8 mouse cellular contexts compared by ENCODE assay signal in the genomic region with DNA sequence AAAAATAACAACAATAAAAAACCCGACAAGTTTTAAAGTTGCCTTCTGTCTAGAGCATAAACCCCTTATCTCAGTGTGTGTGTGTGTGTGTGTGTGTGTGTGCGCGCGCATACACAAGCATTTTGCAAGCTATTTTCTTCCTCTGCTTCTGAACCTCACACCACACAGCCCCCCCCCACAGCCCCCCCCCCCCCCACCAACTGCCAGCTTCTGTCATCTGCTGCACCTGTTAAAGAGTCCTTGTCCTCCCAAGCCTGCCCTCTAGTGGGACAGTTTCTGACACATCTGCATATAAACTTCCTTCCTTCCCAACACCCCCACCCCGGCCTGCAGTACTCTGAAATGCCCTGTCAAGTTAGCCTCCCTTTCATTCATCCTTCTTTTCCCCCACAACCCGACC. TPM values are rescaled to one million over a fixed set of nuclear protein-coding genes. Genes with fewer than 3 reads are reported as not detected.
A peak's percentile ranks its signal among the peaks of the same experiment; 100 is the strongest.
DNase-seq lines count a peak whose midpoint lies in the region; ATAC-seq lines count a peak whose summit lies in the region.

No protein-coding gene starts in this region.

- DNase-seq in left cerebral cortex, postnatal 14 days (ENCODE audit: low spot score in 2 of 2): peak; percentile 40 to 56
- no peak for DNase-seq in left cerebral cortex, postnatal 36 days (ENCODE audit: low spot score in 2 of 2)
- DNase-seq in MEL-GATA-1-ER (ENCODE audit: extremely low read depth, low read depth): peak; percentile 29
- DNase-seq in gastrocnemius, postnatal 10 days: peak; percentile 57
- peak; percentile 76 for DNase-seq in kidney, postnatal 10 days
- DNase-seq in mesoderm, embryonic 11.5 days (ENCODE audit: low read depth, low spot score): peak; percentile 47
- DNase-seq in thymus, postnatal 25 days: peak; percentile 94

- intact Hi-C loops in left cerebral cortex, postnatal 14 days (cut with DNase I): no loop called here
- intact Hi-C loops in left cerebral cortex, postnatal 36 days (cut with DNase I): no loop called here

- ATAC-seq in monocyte, adult 5-6 weeks (replicated peaks; ENCODE audit: insufficient number of reproducible peaks, low FRiP score, low TSS enrichment, poor library complexity, severe bottlenecking): no peak

RNA-seq across cellular contexts. Expression of a gene that starts 4.5 kb away (rescaled TPM):
- total RNA-seq in left cerebral cortex, postnatal 14 days (2021): 100 to 1,000 TPM; 139 to 142 TPM
- total RNA-seq in left cerebral cortex, postnatal 36 days (2021): 100 to 1,000 TPM; 129 to 136 TPM
- 100 to 1,000 TPM; 213 to 225 TPM for total RNA-seq in gastrocnemius, postnatal 10 days (2021)
- 235 to 325 TPM (median 287 TPM) in 3 replicates for total RNA-seq in monocyte, adult 5-6 weeks (2017)

Comparison
In these comparisons a context has a peak if more than half of its experiments do, and no peak if none do; other contexts are left out.
1. DNase-seq: peak in left cerebral cortex, postnatal 14 days (2 of 2), MEL-GATA-1-ER (single experiment), gastrocnemius, postnatal 10 days (single experiment), kidney, postnatal 10 days (single experiment), mesoderm, embryonic 11.5 days (single experiment) and thymus, postnatal 25 days (single experiment); none in left cerebral cortex, postnatal 36 days (0 of 2).